Mouse (Mus musculus) skeletal muscle tissue, postnatal 0 days (tissue): ENCODE data around the gene Wfdc12. TPM values are rescaled to one million over a fixed set of nuclear protein-coding genes. Genes with fewer than 3 reads are reported as not detected.

Source experiments
- polyA plus RNA-seq: library from polyadenylated mRNA; unstranded; fragments of >200 nt; fragmentation: Nextera tagmentation; extraction: Ambion mirVana; gene quantifications from 2 replicates; pipeline ENCODE4 v1.2.1, GENCODE M21; 2015

The Wfdc12 gene
- polyA plus RNA-seq = 0.29 TPM in 1 of 2 replicates, not detected in the other

GRCm38 (mm10) chr2:164190576-164190975, at the start of gene Wfdc12:
Wfdc12 (minus strand) TSS chr2:164190608.

GRCm38 (mm10) chr2:164238366-164238765, 48.0 kb upstream of the Wfdc12 start, which contains the start of gene Svs2:
Svs2 (minus strand) TSS chr2:164238466.

GRCm38 (mm10) chr2:164221522-164221921, 31.1 kb upstream of the Wfdc12 start, which contains the start of gene Wfdc15b:
Wfdc15b (minus strand) TSS chr2:164221660.

GRCm38 (mm10) chr2:164199626-164200327, 9.4 kb upstream of the Wfdc12 start, which contains the start of gene Wfdc15a:
Wfdc15a (minus strand) TSS chr2:164200130.

DNA sequence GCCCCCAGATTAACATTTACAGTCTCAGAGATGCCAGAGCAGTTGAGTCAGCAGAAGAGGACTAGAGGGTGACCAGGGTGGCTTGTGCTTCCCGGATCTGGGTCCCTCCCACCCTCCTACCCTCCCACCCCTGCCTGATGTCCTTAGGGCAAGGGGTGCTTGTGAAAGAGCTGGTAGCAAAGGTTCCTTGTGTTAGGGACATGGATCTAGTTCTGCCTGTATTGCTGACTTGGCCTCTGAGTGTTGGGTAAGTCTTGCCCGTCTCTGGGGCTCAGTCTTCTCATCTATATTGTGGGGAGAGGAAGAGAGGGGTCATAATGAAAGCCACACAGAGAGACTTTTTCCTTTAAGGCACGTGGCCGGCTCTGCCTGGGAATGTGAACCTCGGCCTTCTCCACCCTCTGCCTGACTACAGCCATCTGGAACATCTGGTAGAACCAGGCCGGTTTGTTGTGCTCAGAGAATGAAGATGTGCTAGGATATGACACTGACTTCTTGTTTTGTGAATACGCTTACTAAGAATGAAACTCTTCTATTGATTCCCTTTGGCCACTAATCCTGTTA, 7.6 kb downstream of the Wfdc12 start, which contains the start of gene Wfdc5:
TSS of gene Wfdc5 (minus strand) at position 51 of the 564 bp plus-strand sequence.

GRCm38 (mm10) chr2:164170902-164171301, 19.5 kb downstream of the Wfdc12 start, which contains the start of gene Kcns1:
Kcns1 (minus strand) TSS chr2:164171113.

Other genes with a start within 250 kb of the Wfdc12 start
- 113 and 174 TPM in 2 replicates for gene Ywhab, start 195.6 kb downstream of the Wfdc12 start, polyA plus RNA-seq
- 2.9 and 3.8 TPM in 2 replicates for gene Pabpc1l, start 165.2 kb downstream of the Wfdc12 start, polyA plus RNA-seq
- 6.5 and 7.3 TPM in 2 replicates for gene Stk4, start 120.3 kb downstream of the Wfdc12 start, polyA plus RNA-seq
- gene Tomm34, start 119.4 kb downstream of the Wfdc12 start, polyA plus RNA-seq = 22.0 and 24.2 TPM in 2 replicates
- 0.12 TPM in 1 of 2 replicates, not detected in the other for gene Kcns1, start 19.5 kb downstream of the Wfdc12 start, polyA plus RNA-seq
- 1.2 TPM in 1 of 2 replicates, not detected in the other for gene Wfdc5, start 7.9 kb downstream of the Wfdc12 start, polyA plus RNA-seq
- not detected in 2 replicates for gene Wfdc15a, start 9.5 kb upstream of the Wfdc12 start, polyA plus RNA-seq
- gene Wfdc15b, start 31.1 kb upstream of the Wfdc12 start, polyA plus RNA-seq = not detected in 2 replicates
- gene Svs2, start 47.9 kb upstream of the Wfdc12 start, polyA plus RNA-seq = not detected in 2 replicates
- gene Svs3b, start 66.0 kb upstream of the Wfdc12 start, polyA plus RNA-seq = not detected in 2 replicates
- gene Svs4, start 87.9 kb upstream of the Wfdc12 start, polyA plus RNA-seq = not detected in 2 replicates
- gene Svs3a, start 98.7 kb upstream of the Wfdc12 start, polyA plus RNA-seq = not detected in 2 replicates
- gene Svs6, start 126.1 kb upstream of the Wfdc12 start, polyA plus RNA-seq = not detected in 2 replicates
- not detected in 2 replicates for gene Svs5, start 142.1 kb upstream of the Wfdc12 start, polyA plus RNA-seq
- 0.78 and 1.5 TPM in 2 replicates for gene Slpi, start 198.5 kb upstream of the Wfdc12 start, polyA plus RNA-seq
- 0.07 and 0.08 TPM in 2 replicates for gene Rbpjl, start 212.5 kb upstream of the Wfdc12 start, polyA plus RNA-seq
- 2.3 and 2.8 TPM in 2 replicates for gene Matn4, start 214.6 kb upstream of the Wfdc12 start, polyA plus RNA-seq